Mouse (Mus musculus): Measurements from ENCODE around the gene Hoxb7. TPM values are rescaled to one million over a fixed set of nuclear protein-coding genes. Genes with fewer than 3 reads are reported as not detected.

Gene Hoxb7
- total RNA-seq, 4 experiments from 2014 or later = 0.52 to 1.0 (median 0.94) TPM; not detected in 1

- DNase-seq (ENCODE audit: low spot score in 2 of 2) = no peak
Observed at GRCm38 (mm10) chr11:96333241-96334001, 47.0 kb downstream of the Hoxb7 start.

DNA sequence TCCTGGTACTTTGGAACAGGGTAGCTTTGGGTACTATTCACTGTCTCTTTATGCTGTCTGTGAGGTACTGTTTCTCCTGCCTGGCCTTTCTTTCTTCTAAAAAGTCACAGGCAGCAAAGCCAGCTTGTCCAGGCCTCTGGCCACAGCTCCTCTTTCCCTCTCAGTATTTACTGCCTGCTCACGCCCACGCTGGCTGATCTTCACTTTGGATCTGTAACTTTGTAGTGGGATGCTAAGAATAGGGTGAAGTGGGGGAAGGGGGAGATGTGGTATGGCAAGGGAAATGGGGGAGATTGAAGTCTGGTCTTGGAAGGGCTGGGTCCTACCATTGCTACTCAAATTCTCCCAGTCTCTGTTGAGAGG lies 47.6 kb downstream of the Hoxb7 start:
- DNase-seq (ENCODE audit: low spot score in 2 of 2) = no peak

GRCm38 (mm10) chr11:96334998-96335397 lies 48.6 kb downstream of the Hoxb7 start:
- no peak for DNase-seq (ENCODE audit: low spot score in 2 of 2)

DNA sequence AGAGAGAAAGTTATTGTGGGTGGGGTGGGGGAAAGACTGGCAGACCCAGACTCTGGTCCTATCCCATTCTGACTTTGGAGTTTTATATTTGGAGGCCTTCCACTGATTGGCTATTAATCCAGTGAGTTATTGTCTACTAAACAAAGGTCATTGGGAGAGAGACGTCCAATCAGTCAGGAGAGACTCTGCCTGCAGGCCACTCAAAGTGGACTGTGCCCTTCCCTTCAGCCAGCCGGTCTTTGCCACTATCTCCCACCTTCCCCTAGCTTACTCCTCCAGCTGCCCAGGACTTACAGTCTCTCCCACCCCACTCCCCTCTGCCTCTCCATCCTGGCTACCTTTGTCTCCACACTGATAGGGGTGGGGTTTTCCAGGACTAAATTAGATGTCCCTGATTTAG lies 50.2 kb downstream of the Hoxb7 start:
- DNase-seq (ENCODE audit: low spot score in 2 of 2) = no peak

GRCm38 (mm10) chr11:96337026-96337425 lies 50.6 kb downstream of the Hoxb7 start:
- DNase-seq (ENCODE audit: low spot score in 2 of 2) = no peak

DNA sequence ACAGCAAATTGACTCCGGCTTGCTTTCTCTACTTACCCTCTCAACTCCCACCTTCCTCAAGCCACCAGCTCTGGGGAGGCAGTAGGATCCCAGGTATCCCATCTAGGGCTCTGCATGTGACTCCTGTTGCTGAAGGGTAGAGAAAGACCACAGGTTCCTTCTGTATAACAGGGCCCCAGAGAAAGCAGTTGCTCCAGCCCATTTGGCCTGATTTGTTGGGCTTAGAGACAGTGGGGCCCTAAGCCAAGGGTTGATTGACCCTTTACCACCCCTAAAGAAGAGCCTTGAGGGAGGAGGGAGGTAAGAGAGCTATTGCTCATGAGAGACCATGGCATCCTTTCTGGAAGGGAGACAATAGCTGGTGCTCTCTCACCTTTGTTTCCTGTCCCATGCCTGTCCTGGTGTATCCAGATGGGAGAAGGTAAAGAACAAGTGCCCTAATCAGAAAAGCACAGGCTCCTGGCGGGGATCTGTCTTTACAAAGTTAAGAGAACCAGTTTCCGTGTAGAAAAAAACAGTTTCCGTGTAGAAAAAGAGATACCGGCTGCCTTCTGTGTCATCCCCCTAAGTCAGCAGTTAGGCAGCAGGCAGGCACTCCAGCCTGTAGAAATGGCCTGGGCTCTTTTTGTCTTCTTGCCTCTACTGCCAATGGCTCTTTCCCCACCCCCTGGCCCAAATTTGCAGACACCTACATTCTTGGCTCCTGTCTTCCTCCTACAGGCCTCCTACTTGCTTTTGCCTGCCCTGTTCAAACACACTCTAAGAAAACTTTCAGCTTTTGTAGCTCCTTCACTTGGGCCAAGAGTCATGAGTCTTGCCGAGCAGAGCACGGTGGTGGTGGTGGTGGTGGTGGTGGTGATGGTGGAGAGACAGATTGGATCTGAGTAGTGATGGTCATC lies 52.8 kb downstream of the Hoxb7 start:
- DNase-seq (ENCODE audit: low spot score in 2 of 2) = no peak

Small RNA genes lying within 50 kb of the gene (microRNA-seq; reads per million reads assigned to microRNA genes)
- gene Mir10a (5,833 reads per million, percentile 89 among the genes with 10 or more reads in this experiment), gene Mir196a-1 (18.3 reads per million, percentile 16 among the genes with 10 or more reads in this experiment)

Other genes starting within 250 kb of the Hoxb7 start
- 10 to 100 TPM; 15.0 to 17.9 (median 16.3) TPM for gene Ube2z, start 221.2 kb upstream of the Hoxb7 start, total RNA-seq (2022)
- gene Atp5g1, start 211.0 kb upstream of the Hoxb7 start, total RNA-seq (2022) = 1,000 to 10,000 TPM; 1,235 to 1,416 (median 1,336) TPM
- gene Calcoco2, start 174.7 kb upstream of the Hoxb7 start, total RNA-seq (2022) = not detected
- not detected for gene Ttll6, start 152.8 kb upstream of the Hoxb7 start, total RNA-seq (2022)
- not detected for gene Hoxb13, start 92.3 kb upstream of the Hoxb7 start, total RNA-seq (2022)
- gene Hoxb9, start 15.2 kb upstream of the Hoxb7 start, total RNA-seq (2022) = under 1 TPM in 3 of 4 experiments, not detected in 1; 0.12 to 0.24 (median 0.19) TPM
- gene Hoxb8, start 4.7 kb upstream of the Hoxb7 start, total RNA-seq (2022) = under 1 TPM in 2 of 4 experiments, not detected in 2; 0.11 to 0.19 TPM
- gene Hoxb6, start 5.9 kb downstream of the Hoxb7 start, total RNA-seq (2022) = under 1 TPM in 3 of 4 experiments, not detected in 1; 0.29 to 0.77 (median 0.31) TPM
- under 1 TPM; 0.29 to 0.49 (median 0.37) TPM for gene Hoxb5, start 16.7 kb downstream of the Hoxb7 start, total RNA-seq (2022)
- under 1 TPM; 0.15 to 0.46 (median 0.21) TPM for gene Hoxb4, start 31.6 kb downstream of the Hoxb7 start, total RNA-seq (2022)
- gene Hoxb3, start 36.7 kb downstream of the Hoxb7 start, total RNA-seq (2022) = under 1 TPM; 0.24 to 0.40 (median 0.30) TPM
- under 1 TPM in 2 of 4 experiments, not detected in 2; 0.22 to 0.24 TPM for gene Hoxb2, start 63.9 kb downstream of the Hoxb7 start, total RNA-seq (2022)
- not detected for gene Hoxb1, start 79.1 kb downstream of the Hoxb7 start, total RNA-seq (2022)
- gene Skap1, start 178.0 kb downstream of the Hoxb7 start, total RNA-seq (2022) = under 1 TPM in 1 of 4 experiments, not detected in 3; 0.40 TPM